In genomic region chr16:21293569-21293968, GRCm38 (mm10) we compare ENCODE assay signal across 12 mouse cellular contexts.
A peak's percentile ranks its signal among the peaks of the same experiment; 100 is the strongest.
DNase-seq lines count a peak whose midpoint lies in the region; ATAC-seq and TF ChIP-seq lines count a peak whose summit lies in the region.
"Had no signal": no experiment of that assay in that cellular context is flagged by ENCODE, and none has a peak within 500 bp of the region (broad histone marks: within the 10 kb centered on the region; RNA-seq: fewer than 3 reads in every experiment).

No protein-coding gene starts in this region.

- 42% methylated on average over 3 of the region's 3 CpGs for WGBS in kidney, embryonic 14.5 days

- peak; percentile 29; the same call in 1 of the 2 replicates for ATAC-seq in kidney, embryonic 14.5 days (ENCODE audit: low FRiP score, low TSS enrichment)
- ATAC-seq: midbrain, embryonic 15.5 days had no signal

- no peaks in the 10 kb centered on the region for H3K36me3 ChIP-seq in kidney, embryonic 14.5 days (ENCODE audit: control insufficient read depth, insufficient read depth, low read length)
- H3K36me3 ChIP-seq: midbrain, embryonic 15.5 days; neural tube, embryonic 15.5 days had no signal

- no peak overlapping the region for H3K4me2 ChIP-seq in kidney, embryonic 14.5 days (replicated peaks; ENCODE audit: low read depth, low read length)
- H3K4me2 ChIP-seq: midbrain, embryonic 15.5 days; neural tube, embryonic 15.5 days had no signal

- no peak for DNase-seq in kidney, adult 8-10 months
- peak; percentile 78 for DNase-seq in gastrocnemius, adult 2 months
- peak; percentile 26 for DNase-seq in heart, postnatal 4 days
- peak; percentile 43 for DNase-seq in mesoderm, embryonic 11.5 days (ENCODE audit: low read depth, low spot score)
- no peak for DNase-seq in layer of hippocampus, postnatal 14 days (ENCODE audit: low spot score in 2 of 2)
- DNase-seq in adrenal gland, adult (ENCODE audit: inconsistent age in 2 of 2, low spot score in 1 of 2) = no peak
- DNase-seq: cerebellum, adult 9-10 months; kidney, adult 11 months had no signal

- H3K4me1 ChIP-seq in kidney, embryonic 14.5 days (ENCODE audit: control insufficient read depth, insufficient read depth, low read length) = peaks cover 30% of the 10 kb centered on the region

- H3K9ac ChIP-seq in kidney, embryonic 14.5 days (ENCODE audit: low read depth, low read length) = no peak overlapping the region
- H3K9ac ChIP-seq: liver, embryonic 14.5 days; midbrain, embryonic 15.5 days; neural tube, embryonic 15.5 days had no signal

- peaks cover 5% of the 10 kb centered on the region; the same call in 1 of the 2 replicates for H3K9me3 ChIP-seq in kidney, embryonic 14.5 days (ENCODE audit: control insufficient read depth, low read length)
- H3K9me3 ChIP-seq: neural tube, embryonic 15.5 days had no signal

- no peak overlapping the region for H3K27ac ChIP-seq in kidney, embryonic 14.5 days (ENCODE audit: low read depth, low read length)
- peak overlapping the region; percentile 65 for H3K27ac ChIP-seq in gastrocnemius, adult 2 months
- H3K27ac ChIP-seq: liver, embryonic 14.5 days; midbrain, embryonic 15.5 days; neural tube, embryonic 15.5 days had no signal

- H3K4me3 ChIP-seq in kidney, embryonic 14.5 days (ENCODE audit: low read length) = no peak overlapping the region
- no peak overlapping the region for H3K4me3 ChIP-seq in gastrocnemius, adult 2 months
- H3K4me3 ChIP-seq: midbrain, embryonic 15.5 days; neural tube, embryonic 15.5 days had no signal

- TF ChIP-seq CTCF in gastrocnemius, adult 2 months (IDR thresholded peaks at IDR 0.05) = no peak

- peaks cover 2% of the 10 kb centered on the region; the same call in 1 of the 2 replicates for H3K27me3 ChIP-seq in kidney, embryonic 14.5 days (ENCODE audit: control insufficient read depth, insufficient read depth, low read length)
- H3K27me3 ChIP-seq: midbrain, embryonic 15.5 days; neural tube, embryonic 15.5 days had no signal

- intact Hi-C loops in gastrocnemius, adult 2 months (cut with DNase I) = loop anchor here (2.0 kb wide), 1 partner anchor 47 kb away; no protein-coding TSS in a partner anchor

Comparison
In these comparisons a context has a peak if more than half of its experiments do, and no peak if none do; other contexts are left out.
1. DNase-seq: peak in gastrocnemius, adult 2 months (single experiment), heart, postnatal 4 days (single experiment) and mesoderm, embryonic 11.5 days (single experiment); none in kidney, adult 8-10 months (0 of 2), layer of hippocampus, postnatal 14 days (0 of 2) and adrenal gland, adult (0 of 2).